Mouse (Mus musculus) heart, adult 11 months (tissue): ENCODE results near the gene Myh8.

Experiments used
- DNase-seq: peaks from one replicate; pipeline ENCODE4 v3.0.0; 2022

Gene Myh8

GRCm38 (mm10) chr11:67276601-67277174 is at the start of gene Myh8:
Gene Myh8 (plus strand): TSS chr11:67277124.
- DNase-seq = no peak

GRCm38 (mm10) chr11:67228731-67229130 is 48.2 kb upstream of the Myh8 start:
- no peak for DNase-seq

DNA sequence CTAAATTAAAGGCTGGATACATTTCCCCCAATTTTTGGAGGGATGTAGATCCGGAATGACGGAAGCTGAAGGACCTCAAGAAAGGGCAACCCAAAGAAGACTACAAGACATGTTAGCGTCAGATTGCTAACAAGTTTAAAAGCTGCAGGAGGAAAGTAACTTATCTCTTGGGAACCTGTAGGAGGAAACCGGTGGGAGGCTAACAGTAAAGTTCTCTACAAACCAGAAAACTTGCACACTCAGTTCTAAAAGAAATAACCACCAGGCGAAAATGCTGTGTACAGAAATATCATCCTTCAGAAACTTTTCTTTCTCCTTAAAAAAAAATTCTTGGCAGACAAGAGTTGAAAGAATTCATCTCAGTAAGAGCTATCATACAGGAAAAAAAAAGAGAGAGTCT is 47.8 kb upstream of the Myh8 start:
- DNase-seq = no peak

GRCm38 (mm10) chr11:67229946-67230345 is 47.0 kb upstream of the Myh8 start:
- DNase-seq = peak; percentile 90

GRCm38 (mm10) chr11:67235639-67236358 is 41.1 kb upstream of the Myh8 start:
- DNase-seq = no peak

- no peak for DNase-seq
Observed at GRCm38 (mm10) chr11:67236799-67237198, 40.1 kb upstream of the Myh8 start.

DNA sequence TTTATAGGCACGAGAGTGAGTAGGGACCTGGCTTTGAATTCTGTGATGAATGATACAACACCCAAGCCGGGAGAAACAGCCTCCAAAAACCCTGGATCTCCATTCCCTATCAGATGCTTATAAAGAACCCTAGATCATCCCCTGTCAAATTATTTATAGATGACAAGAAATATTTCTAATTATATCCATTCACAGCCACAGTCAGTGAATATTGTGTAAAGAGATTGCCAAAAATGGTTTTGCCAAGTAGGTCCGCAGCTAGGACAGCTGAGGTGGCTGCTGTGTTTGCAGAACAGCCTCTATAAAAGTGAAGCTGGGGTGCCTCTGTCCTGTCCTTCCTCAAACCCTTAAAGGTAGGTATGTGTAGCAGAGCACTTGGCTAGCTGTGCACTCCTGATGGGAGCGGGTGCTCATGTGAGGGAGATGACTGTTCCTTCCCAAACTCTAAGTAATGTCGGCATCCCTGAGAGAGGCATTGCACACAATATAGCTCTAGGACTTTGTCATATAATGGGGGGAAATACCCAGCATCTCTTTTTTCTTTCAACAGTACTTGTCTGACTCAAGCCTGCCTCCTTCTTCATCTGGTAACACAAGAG is 39.3 kb upstream of the Myh8 start, which contains the start of gene Myh4:
TSS of gene Myh4 (plus strand) at position 549 of the 599 bp plus-strand sequence.
- DNase-seq = no peak

DNA sequence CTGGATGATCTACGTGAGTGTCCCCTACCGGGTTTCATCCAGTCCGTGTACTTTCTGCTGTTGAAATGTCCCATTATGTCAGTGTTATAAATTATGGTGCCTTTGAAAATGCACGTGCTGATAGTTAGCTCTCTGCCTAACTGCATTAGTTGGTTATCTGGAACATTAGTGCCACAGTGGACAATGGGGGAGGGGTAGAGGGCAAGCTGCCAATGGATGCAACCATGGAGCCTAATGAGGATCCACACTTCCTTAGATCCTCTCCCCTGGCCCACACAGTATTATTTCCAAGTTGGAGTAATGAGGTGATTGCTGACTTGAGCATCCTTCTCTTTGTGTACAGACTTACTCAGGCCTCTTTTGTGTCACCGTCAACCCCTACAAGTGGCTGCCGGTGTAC is 35.9 kb upstream of the Myh8 start:
- DNase-seq = no peak

DNA sequence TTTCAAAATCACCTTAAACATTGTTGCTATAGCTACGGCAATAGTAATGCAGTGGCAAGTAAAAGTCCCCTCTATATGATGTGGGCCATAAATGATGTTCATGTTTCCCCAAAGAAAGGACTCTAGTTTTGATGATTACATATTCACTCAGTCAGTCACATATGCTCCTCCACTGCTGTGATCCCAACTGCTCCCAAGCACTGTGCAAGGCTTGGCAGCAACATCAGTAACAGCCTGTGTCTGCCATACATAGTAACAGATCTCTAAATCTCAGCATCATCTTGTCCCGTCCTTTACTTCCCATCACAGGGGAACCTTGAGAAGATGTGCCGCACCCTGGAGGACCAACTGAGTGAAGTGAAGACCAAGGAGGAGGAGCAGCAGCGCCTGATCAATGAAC is 23.2 kb upstream of the Myh8 start:
- DNase-seq = no peak

GRCm38 (mm10) chr11:67257048-67257447 is 19.9 kb upstream of the Myh8 start:
- no peak for DNase-seq

DNA sequence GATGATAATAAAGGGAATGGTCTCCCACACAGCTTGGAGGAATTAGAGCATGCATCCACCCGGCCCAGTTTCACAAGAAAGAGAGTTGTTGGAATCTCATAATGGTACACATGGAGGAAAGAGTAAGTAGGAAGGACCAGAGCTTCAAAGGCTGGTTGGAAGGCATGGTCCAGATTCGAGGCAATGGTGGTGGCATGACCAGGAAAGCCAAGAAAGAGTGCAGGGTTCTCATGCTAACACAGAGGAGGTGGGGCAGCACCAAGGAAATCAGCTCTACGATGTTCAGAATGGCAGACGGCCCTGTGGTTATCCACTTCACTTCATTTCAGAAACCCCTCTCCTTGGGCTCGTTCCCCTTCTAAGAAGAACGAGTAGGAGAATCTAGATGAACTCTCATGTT is 16.0 kb upstream of the Myh8 start:
- no peak for DNase-seq

GRCm38 (mm10) chr11:67293440-67293839 is 16.5 kb downstream of the Myh8 start:
- no peak for DNase-seq

GRCm38 (mm10) chr11:67313733-67314452 is 37.0 kb downstream of the Myh8 start:
- no peak for DNase-seq

- DNase-seq = peak; percentile 53
Observed at GRCm38 (mm10) chr11:67321358-67321757, 44.4 kb downstream of the Myh8 start, which contains the start of gene Myh13. Gene Myh13 (plus strand): TSS chr11:67321658.

DNA sequence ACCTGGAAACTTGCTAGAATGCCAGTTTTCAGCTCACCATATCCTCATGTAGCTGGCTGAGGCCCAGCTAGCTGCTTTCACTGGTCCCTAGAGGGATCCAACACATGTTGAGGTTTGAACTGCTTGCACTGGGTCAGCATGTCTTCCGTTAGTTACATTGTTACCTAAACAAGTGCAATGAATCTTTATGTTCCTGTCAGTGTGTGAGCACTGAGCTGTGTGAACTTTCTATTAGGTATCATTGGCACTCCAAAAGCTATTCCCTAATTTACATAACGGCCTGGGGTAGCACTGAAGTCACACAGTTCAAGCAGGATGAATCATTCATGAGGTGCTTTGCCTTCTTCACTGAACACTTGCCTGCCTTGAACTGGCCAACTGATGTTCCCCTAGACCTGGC is 49.6 kb downstream of the Myh8 start:
- peak; percentile 34 for DNase-seq

GRCm38 (mm10) chr11:67344556-67344955 is 67.6 kb downstream of the Myh8 start:
- peak; percentile 61 for DNase-seq

DNA sequence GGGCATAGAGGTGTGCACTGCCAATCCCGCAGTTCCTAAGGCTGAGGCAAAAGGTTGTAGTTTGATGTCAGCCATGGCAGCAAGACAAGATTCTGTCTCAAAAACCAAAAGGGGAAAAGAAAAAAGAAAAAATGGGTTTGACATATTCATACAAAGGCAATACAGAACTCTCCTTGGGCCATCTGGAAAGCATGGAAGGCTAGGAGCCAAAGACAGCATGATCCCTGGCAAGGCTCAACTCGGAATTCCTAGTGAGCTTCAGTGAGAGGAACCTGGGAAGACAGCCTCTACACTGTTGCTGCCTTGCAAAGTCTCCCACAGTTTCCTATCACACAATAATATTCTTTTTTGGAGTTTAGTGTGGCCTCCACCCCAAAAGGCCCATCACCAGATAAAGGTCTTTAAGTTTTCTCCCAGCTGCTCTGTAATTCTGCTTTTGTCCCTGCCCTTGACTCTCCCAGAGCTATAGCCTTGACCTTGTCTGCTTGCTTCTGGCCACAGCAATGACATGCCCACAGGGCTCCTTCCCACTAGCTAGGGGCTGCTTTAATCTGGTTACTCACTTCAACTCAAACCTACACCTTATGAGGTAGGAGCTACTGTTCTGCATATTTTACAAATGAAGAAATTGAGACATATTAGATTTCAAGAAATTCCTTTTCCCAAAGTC is 68.4 kb downstream of the Myh8 start:
- peak; percentile 52 for DNase-seq

- DNase-seq = peak; percentile 25
Observed at GRCm38 (mm10) chr11:67345856-67346236, 68.9 kb downstream of the Myh8 start.

- peak; percentile 94 for DNase-seq
Observed at GRCm38 (mm10) chr11:67350153-67350768, 73.3 kb downstream of the Myh8 start.

DNA sequence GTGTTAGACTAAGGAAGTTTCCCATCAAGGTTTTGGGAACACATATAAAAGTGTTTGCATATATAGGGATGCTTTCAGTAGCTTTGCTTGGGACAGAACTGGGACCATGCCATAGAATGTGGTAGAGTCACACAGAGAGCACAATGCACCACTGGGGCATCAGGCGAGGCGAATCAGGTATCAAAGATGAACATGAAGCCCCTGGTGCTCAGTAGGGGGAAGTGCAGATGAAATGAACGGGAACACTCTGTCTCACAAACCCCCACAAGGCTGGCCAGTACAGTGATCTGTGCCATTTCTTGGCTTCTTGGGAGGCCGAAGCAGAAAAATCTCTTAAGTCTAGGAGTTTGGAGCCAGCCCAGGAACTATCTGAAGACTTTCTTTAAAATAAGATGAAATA is 76.1 kb downstream of the Myh8 start:
- DNase-seq = no peak

- DNase-seq = no peak
Observed at GRCm38 (mm10) chr11:67358031-67358430, 81.1 kb downstream of the Myh8 start.
